Mouse (Mus musculus) bone marrow, adult 2 months (tissue): ENCODE data around the gene Gm6614.

Experiments
- CTCF ChIP-seq: fragments of 200-500 bp; IDR thresholded peaks from 2 replicates; pipeline ENCODE4 v1.5.1; 2011; ENCODE audit warnings: low read length, control low read depth; ENCODE audit not compliant: control insufficient read depth, insufficient read depth
- POLR2A ChIP-seq: fragments of 200-500 bp; IDR thresholded peaks from 2 replicates; pipeline ENCODE4 v1.6.1; 2011; ENCODE audit warnings: low read depth, mild to moderate bottlenecking, control low read depth, low read length, borderline replicate concordance; ENCODE audit not compliant: control insufficient read depth

GRCm38 (mm10) chr6:142021671-142022070 lies 10.5 kb upstream of the Gm6614 start:
- TF ChIP-seq CTCF, result no peak
- TF ChIP-seq POLR2A, result no peak
